Mouse (Mus musculus) stomach, postnatal 0 days (tissue): ENCODE measurements around the gene Tdpoz2. TPM values are rescaled to one million over a fixed set of nuclear protein-coding genes. Genes with fewer than 3 reads are reported as not detected.
"Not testable (repeated sequence)": the region's sequence is repeated elsewhere in the genome, so short reads cannot be mapped to it uniquely, and the experiment has no call there.

Experiments used
- ATAC-seq: fragments of 200-750 bp; cut with Nextera tagmentation; 2 replicates; pipeline ENCODE4 v1.8.0; 2017; ENCODE audit not compliant: low FRiP score, low TSS enrichment
- DNase-seq: peaks from one replicate; pipeline ENCODE4 v3.0.0-alpha.2; 2016; ENCODE audit warnings: low spot score
- H3K27ac ChIP-seq: fragments of 300-500 bp; sonication (generic); replicated peaks from 2 replicates; pipeline ENCODE4 v1.5.1; 2014; ENCODE audit warnings: mild to moderate bottlenecking, control low read depth
- H3K27me3 ChIP-seq: fragments of 300-500 bp; sonication (generic); 2 replicates; pipeline ENCODE4 v1.6.1; 2014; ENCODE audit warnings: low read length; ENCODE audit not compliant: control insufficient read depth, insufficient read depth
- H3K36me3 ChIP-seq: fragments of 300-500 bp; sonication (generic); 2 replicates; pipeline ENCODE4 v1.6.1; 2014; ENCODE audit warnings: low read length, mixed read lengths; ENCODE audit not compliant: control insufficient read depth, insufficient read depth
- H3K4me1 ChIP-seq: fragments of 300-500 bp; sonication (generic); replicated peaks from 2 replicates; pipeline ENCODE4 v1.6.1; 2014; ENCODE audit warnings: antibody characterized with exemption; ENCODE audit not compliant: control insufficient read depth, insufficient read depth
- H3K4me2 ChIP-seq: fragments of 300-500 bp; sonication (generic); replicated peaks from 2 replicates; pipeline ENCODE4 v1.6.1; 2014; ENCODE audit warnings: low read depth, mild to moderate bottlenecking, control low read depth, moderate library complexity
- H3K4me3 ChIP-seq: fragments of 300-500 bp; sonication (generic); 2 replicates; pipeline ENCODE4 v1.5.1; 2014; ENCODE audit warnings: low read depth, low read length, control low read depth
- H3K9ac ChIP-seq: fragments of 300-500 bp; sonication (generic); 2 replicates; pipeline ENCODE4 v1.6.1; 2014; ENCODE audit warnings: mild to moderate bottlenecking, low read length, control low read depth, mixed read lengths
- H3K9me3 ChIP-seq: fragments of 300-500 bp; sonication (generic); 2 replicates; pipeline ENCODE4 v1.6.1; 2016; ENCODE audit warnings: low read length; ENCODE audit not compliant: control insufficient read depth
- CTCF ChIP-seq: IDR thresholded peaks from 2 replicates; pipeline ENCODE4 v1.5.1; 2016; ENCODE audit warnings: antibody characterized with exemption, low read depth, mild to moderate bottlenecking, moderate library complexity
- EP300 ChIP-seq: optimal IDR thresholded peaks from 2 replicates; pipeline ENCODE3; 2016; ENCODE audit warnings: antibody characterized with exemption
- WGBS: fragments of 180-500 bp; shearing (Covaris S2); extraction: QIAGEN DNeasy Blood & Tissue Kit; methylation state at CpG from one replicate; pipeline ENCODE4 v1.1.7; 2014; 5-methylcytosine and 5-hydroxymethylcytosine counted together
- polyA plus RNA-seq: library from polyadenylated mRNA; unstranded; fragments of >200 nt; fragmentation: Nextera tagmentation; extraction: Ambion mirVana; gene quantifications from 2 replicates; pipeline ENCODE4 v1.2.1, GENCODE M21; 2015

The Tdpoz2 gene
- not detected in 2 replicates for polyA plus RNA-seq

- 59% methylated on average over 3 of the region's 3 CpGs for WGBS
- Histone ChIP-seq H3K9me3 (no peaks in the 10 kb centered on the region), H3K36me3 (no peaks in the 10 kb centered on the region), H3K4me2 (no peak within 1 kb of the TSS), H3K4me3 (no peak within 1 kb of the TSS), H3K27ac (no peak within 1 kb of the TSS), H3K9ac (no peak within 1 kb of the TSS), H3K27me3 (no peaks in the 10 kb centered on the region), H3K4me1 (no peaks in the 10 kb centered on the region)
- no peak for TF ChIP-seq CTCF
- TF ChIP-seq EP300: no peak
- ATAC-seq: no peak
- no peak for DNase-seq
These were observed at the start of gene Tdpoz2 for GRCm38 (mm10) chr3:93652586-93652985. Gene Tdpoz2 (minus strand): TSS chr3:93652686.

DNA sequence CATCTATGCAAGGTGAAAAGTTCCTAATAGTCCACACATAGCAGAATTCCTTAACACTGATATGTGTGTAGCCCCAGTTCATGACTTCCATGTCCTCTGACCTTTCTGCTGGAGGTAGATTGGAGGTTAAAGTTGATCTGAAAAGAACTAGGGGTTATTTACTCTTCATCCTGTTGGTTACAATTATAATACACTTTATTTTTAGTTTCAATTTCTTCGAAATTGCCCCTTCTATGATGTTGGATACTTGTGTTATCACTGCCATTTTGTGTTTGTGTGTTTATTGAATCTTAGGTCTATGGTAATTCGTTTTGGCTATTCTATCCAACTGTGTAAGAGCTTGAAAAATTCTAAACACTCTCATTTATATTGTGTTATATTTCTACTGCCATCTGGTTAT is 40.5 kb upstream of the Tdpoz2 start, which contains the start of gene Gm37596:
TSS of gene Gm37596 (minus strand) at position 101 of the 400 bp plus-strand sequence.
- H3K27ac ChIP-seq, H3K9me3 ChIP-seq, H3K27me3 ChIP-seq, H3K4me1 ChIP-seq, ATAC-seq, H3K9ac ChIP-seq, H3K4me2 ChIP-seq, DNase-seq, H3K36me3 ChIP-seq, H3K4me3 ChIP-seq: not testable (repeated sequence)
- 60% methylated on average over 1 of the region's 2 CpGs for WGBS

- not testable (repeated sequence) for H3K4me2 ChIP-seq, H3K4me3 ChIP-seq, DNase-seq, H3K27me3 ChIP-seq, H3K4me1 ChIP-seq, H3K9me3 ChIP-seq, ATAC-seq, H3K9ac ChIP-seq, H3K27ac ChIP-seq, H3K36me3 ChIP-seq
- 60% methylated on average over 2 of the region's 4 CpGs for WGBS
These were observed 23.7 kb upstream of the Tdpoz2 start, which contains the start of gene Tdpoz1 for GRCm38 (mm10) chr3:93676210-93676609. Gene Tdpoz1 (minus strand): TSS chr3:93676310.

DNA sequence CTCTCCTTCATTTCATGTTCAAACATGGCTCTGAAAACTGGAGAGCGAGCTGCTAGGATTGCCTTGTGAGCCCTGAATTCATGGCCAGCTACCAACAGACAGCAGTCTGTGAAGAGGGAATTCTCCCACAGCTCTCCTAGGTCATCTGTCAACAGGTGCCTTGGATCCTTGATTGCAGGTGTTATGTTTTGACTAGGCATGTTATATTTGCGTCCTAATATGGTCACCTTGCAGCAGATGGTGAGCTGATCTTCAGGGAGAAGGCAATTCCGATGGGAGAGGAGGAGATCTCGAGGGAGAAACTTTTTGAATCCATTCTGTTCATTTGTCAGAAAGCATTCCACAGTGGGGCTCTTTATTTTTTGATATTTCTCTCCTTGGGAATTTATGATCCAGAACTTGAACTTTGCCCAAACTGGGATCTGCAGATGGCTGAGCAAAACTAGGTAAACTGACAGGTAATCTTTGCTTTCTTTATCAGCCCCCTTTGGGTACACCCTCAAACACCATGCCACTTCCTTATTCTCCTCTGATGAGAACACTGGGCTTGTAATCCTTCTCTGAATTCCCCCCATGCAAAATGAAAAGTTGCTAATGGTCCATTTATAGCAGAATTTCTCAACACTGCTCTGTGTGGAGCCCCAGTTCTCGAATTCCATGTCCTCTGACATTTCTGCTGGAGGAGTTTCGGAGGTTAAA is 18.5 kb upstream of the Tdpoz2 start:
- H3K27ac ChIP-seq, H3K9ac ChIP-seq, H3K27me3 ChIP-seq, H3K9me3 ChIP-seq, H3K36me3 ChIP-seq, H3K4me1 ChIP-seq, DNase-seq, H3K4me3 ChIP-seq, ATAC-seq, H3K4me2 ChIP-seq: not testable (repeated sequence)
- WGBS: 70% methylated on average over 4 of the region's 6 CpGs

- no peak overlapping the region for H3K4me3 ChIP-seq
- H3K9me3 ChIP-seq: no peaks in the 10 kb centered on the region
- H3K36me3 ChIP-seq: no peaks in the 10 kb centered on the region
- no peak overlapping the region for H3K4me2 ChIP-seq
- no peak overlapping the region for H3K9ac ChIP-seq
- no peaks in the 10 kb centered on the region for H3K4me1 ChIP-seq
- no peak overlapping the region for H3K27ac ChIP-seq
- DNase-seq: no peak
- TF ChIP-seq EP300 (no peak), CTCF (no peak)
- ATAC-seq: no peak
- H3K27me3 ChIP-seq: no peaks in the 10 kb centered on the region
- 65% methylated on average over 1 of the region's 1 CpGs for WGBS
These were observed 1.8 kb upstream of the Tdpoz2 start for GRCm38 (mm10) chr3:93654260-93654659.

DNA sequence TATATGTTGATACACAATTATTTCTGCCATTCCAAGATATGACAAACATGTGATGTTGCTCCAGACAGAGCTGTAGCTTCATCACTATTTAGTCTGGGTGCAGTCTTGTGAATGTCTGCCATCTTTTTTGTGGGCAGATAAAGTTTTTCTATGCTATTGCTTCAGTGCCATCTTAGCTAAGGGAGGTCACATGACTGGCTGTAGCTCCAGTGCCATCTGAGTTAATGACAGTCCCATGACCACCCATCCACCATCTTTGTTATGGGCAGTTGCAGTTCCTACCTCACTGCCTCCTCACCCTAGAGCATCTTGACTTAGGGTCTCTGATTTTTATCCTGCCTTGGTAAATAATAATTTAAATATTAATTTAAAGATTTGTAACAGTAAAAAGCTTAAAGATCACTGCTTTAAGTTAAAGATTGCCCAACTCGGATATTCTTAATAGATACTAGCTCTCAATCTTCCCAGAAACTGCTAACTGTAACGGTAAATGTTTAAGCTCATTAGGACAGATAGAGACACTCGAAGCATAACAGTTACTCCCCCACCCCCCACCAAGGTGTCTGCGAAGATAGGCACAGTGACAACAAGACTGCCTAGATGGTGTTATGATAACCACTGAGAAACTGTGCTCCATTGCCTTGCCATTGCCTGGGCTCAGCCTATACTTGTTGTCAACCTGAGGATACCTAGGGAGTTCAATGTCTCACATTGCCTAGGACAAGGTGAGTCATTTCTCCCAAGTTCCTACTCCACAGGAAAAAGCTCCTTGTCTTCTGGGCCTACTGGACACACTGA is 21.4 kb downstream of the Tdpoz2 start:
- DNase-seq, H3K27ac ChIP-seq, H3K36me3 ChIP-seq, ATAC-seq, H3K4me1 ChIP-seq, H3K4me2 ChIP-seq, H3K9me3 ChIP-seq, H3K9ac ChIP-seq, H3K4me3 ChIP-seq, H3K27me3 ChIP-seq: not testable (repeated sequence)
- 80% methylated on average over 4 of the region's 4 CpGs for WGBS
